Mouse (Mus musculus) limb, embryonic 11.5 days (tissue): ENCODE data around the gene Selenos. TPM values are rescaled to one million over a fixed set of nuclear protein-coding genes. Genes with fewer than 3 reads are reported as not detected.
A peak's percentile ranks its signal among the peaks of the same experiment; 100 is the strongest.

ENCODE experiments used
- ATAC-seq: fragments of 200-750 bp; cut with Nextera tagmentation; 2 replicates; pipeline ENCODE4 v1.8.0; 2017; ENCODE audit warnings: low read depth; ENCODE audit not compliant: insufficient number of reproducible peaks, low FRiP score, low TSS enrichment
- DNase-seq: peaks from one replicate; pipeline ENCODE4 v3.0.0-alpha.2; 2015; ENCODE audit warnings: low spot score
- H3K27ac ChIP-seq: fragments of 300-500 bp; sonication (generic); replicated peaks from 2 replicates; pipeline ENCODE4 v1.5.1; 2014; ENCODE audit warnings: low read depth, mild to moderate bottlenecking, low read length
- H3K27me3 ChIP-seq: fragments of 300-500 bp; sonication (generic); 2 replicates; pipeline ENCODE4 v1.6.1; 2014; ENCODE audit warnings: mild to moderate bottlenecking, low read length, mixed read lengths; ENCODE audit not compliant: control insufficient read depth, insufficient read depth
- H3K36me3 ChIP-seq: fragments of 300-500 bp; sonication (generic); 2 replicates; pipeline ENCODE4 v1.6.1; 2014; ENCODE audit warnings: mild to moderate bottlenecking, low read length, moderate library complexity, mixed read lengths; ENCODE audit not compliant: control insufficient read depth, insufficient read depth
- H3K4me1 ChIP-seq: fragments of 300-500 bp; sonication (generic); 2 replicates; pipeline ENCODE4 v1.6.1; 2014; ENCODE audit warnings: low read length, mixed read lengths; ENCODE audit not compliant: control insufficient read depth, insufficient read depth
- H3K4me2 ChIP-seq: fragments of 300-500 bp; sonication (generic); 2 replicates; pipeline ENCODE4 v1.6.1; 2014; ENCODE audit warnings: low read depth, mild to moderate bottlenecking, moderate library complexity; ENCODE audit not compliant: severe bottlenecking
- H3K4me3 ChIP-seq: fragments of 300-500 bp; sonication (generic); 2 replicates; pipeline ENCODE4 v1.5.1; 2014; ENCODE audit warnings: low read depth, low read length
- H3K9ac ChIP-seq: fragments of 300-500 bp; sonication (generic); 2 replicates; pipeline ENCODE4 v1.6.1; 2014; ENCODE audit warnings: mild to moderate bottlenecking, low read length
- H3K9me3 ChIP-seq: fragments of 300-500 bp; sonication (generic); 2 replicates; pipeline ENCODE4 v1.6.1; 2016; ENCODE audit warnings: low read length; ENCODE audit not compliant: control insufficient read depth
- WGBS: fragments of 180-500 bp; shearing (Covaris S2); extraction: QIAGEN DNeasy Blood & Tissue Kit; methylation state at CpG from one replicate; pipeline ENCODE4 v1.1.7; 2014; 5-methylcytosine and 5-hydroxymethylcytosine counted together
- polyA plus RNA-seq: library from polyadenylated mRNA; unstranded; fragments of >200 nt; fragmentation: Nextera tagmentation; extraction: Ambion mirVana; gene quantifications from 2 replicates; pipeline ENCODE4 v1.2.1, GENCODE M21; 2014

Selenos gene
- 87.7 and 89.7 TPM in 2 replicates for polyA plus RNA-seq

DNA sequence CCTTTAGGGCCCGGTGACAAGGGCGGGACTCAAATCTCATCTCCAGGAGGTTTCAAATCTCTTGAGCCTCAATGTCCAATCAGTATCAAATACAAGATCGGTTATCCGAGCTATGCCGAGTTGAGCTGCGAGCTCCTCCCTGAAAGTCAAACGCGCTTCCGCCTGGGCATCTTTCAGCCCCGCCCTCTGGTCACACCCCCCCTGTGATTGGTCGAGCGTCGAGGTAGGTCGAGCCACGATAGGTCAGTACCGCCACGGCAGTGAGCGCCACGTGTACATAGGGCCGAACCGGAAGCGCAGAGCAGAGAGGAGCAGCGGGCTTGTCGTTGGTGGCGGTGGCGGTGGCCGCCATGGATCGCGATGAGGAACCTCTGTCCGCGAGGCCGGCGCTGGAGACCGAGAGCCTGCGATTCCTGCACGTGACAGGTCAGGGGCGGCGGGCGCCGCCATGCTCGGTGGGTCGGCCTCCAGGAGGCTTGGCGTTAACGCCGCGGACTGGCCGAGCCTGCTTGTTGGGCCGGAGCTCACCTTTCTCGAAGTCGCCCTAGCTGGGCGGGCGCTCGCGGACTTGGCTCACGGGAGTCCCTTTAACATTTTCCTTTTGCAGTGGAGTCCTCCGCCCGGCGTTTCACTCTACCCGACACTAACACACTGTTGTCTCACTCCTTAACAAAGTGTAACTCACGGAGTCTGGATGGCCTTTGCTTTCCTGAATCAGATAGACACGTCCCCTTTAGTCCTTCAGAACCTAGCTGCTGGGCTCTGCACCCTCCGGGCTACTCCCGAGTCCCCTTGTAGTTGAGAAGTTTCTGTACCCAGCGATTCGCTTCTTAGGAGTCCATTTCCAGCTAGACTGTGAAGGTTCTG, at the start of gene Selenos:
Gene Selenos, plus strand, starts transcription at position 286 of the 867 bp plus-strand sequence.
- Histone ChIP-seq H3K27ac (no peak within 1 kb of the TSS), H3K9ac (peak within 1 kb of the TSS; percentile 59), H3K9me3 (no peaks in the 10 kb centered on the region), H3K4me3 (peak within 1 kb of the TSS; percentile 57), H3K27me3 (no peaks in the 10 kb centered on the region), H3K4me1 (peaks cover 6% of the 10 kb centered on the region), H3K4me2 (peak within 1 kb of the TSS; percentile 57), H3K36me3 (peaks cover 15% of the 10 kb centered on the region)
- DNase-seq: peak; percentile 95
- under 1% methylated on average over 65 of the region's 65 CpGs for WGBS
- peak; percentile 100 for ATAC-seq

DNA sequence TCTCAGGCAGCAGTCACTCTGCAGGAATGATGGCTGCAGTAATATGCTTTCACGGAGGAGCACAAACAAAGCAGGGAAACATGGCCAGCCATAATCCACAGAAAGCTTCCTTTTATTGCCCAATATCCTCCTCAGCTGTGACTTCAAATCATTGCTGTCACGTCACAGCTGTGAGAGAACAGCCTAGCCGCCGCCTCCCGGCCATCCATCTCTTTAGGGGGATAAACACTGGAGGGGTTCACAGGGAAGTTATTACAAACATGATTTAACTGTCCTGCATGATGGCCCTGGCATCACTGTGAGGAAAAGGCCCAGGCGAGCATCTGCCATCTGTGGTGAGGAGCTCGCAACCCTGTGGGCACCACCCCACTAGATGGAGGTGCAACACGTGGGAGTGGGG, 42.6 kb upstream of the Selenos start:
- H3K4me3 ChIP-seq: no peak overlapping the region
- H3K4me2 ChIP-seq: no peak overlapping the region
- H3K36me3 ChIP-seq: no peaks in the 10 kb centered on the region
- 57% methylated on average over 8 of the region's 8 CpGs for WGBS
- ATAC-seq (no peak), DNase-seq (no peak)
- peaks cover 39% of the 10 kb centered on the region for H3K4me1 ChIP-seq
- no peak overlapping the region for H3K27ac ChIP-seq
- 0 out of 2 replicates have a peak overlapping the region, but pooled peaks have one; percentile 7 for H3K9ac ChIP-seq
- H3K9me3 ChIP-seq: no peaks in the 10 kb centered on the region
- H3K27me3 ChIP-seq: no peaks in the 10 kb centered on the region

DNA sequence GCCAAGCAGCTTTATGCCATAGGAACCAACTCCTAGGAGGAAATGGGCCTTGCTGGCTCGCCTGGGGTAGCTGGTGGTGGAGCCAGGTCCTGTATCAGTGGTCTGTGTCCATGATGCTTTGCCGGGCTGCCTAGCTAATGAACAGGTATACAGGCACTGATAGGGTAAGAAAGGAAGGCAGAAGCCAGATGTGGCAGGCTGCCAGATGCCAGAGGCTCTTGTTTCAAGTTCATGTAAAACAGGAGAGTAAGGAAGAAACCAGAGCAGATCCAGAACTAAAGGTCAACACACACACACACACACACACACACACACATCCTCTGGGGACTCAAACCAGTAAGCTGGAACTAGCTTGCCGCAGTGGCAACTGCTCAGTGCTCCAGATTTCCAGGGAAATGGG, 41.2 kb upstream of the Selenos start:
- whole genome bisulfite sequencing: 39% methylated on average over 3 of the region's 3 CpGs
- Histone ChIP-seq H3K27me3 (no peaks in the 10 kb centered on the region), H3K27ac (no peak overlapping the region), H3K9ac (no peak overlapping the region), H3K4me3 (no peak overlapping the region), H3K4me2 (no peak overlapping the region), H3K9me3 (no peaks in the 10 kb centered on the region), H3K4me1 (peaks cover 41% of the 10 kb centered on the region), H3K36me3 (no peaks in the 10 kb centered on the region)
- ATAC-seq: 0 out of 2 replicates have a peak, but pooled peaks have one; percentile 26
- peak; percentile 56 for DNase-seq

DNA sequence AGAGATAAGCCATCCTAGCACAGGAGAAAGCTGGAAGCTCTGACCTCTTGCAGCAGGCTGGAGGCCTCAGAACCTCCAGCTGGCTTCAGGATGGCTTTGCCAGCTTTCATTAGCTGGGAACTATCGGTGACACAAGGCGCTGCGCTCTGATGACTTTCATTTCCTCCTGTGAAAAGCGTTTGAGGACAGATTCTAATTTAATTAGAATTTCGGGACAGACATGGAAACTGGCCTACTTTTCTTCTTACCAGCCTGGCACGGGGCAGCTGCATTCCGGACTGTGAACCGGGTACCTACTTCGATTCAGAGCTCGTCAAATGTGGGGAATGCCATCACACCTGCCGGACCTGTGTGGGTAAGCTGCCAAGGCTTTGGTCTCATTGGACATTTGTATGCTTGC, 40.7 kb upstream of the Selenos start:
- no peak overlapping the region for H3K4me3 ChIP-seq
- H3K4me1 ChIP-seq: peaks cover 46% of the 10 kb centered on the region
- H3K27ac ChIP-seq: peak overlapping the region; percentile 78; the same call in 1 of the 2 replicates
- no peaks in the 10 kb centered on the region for H3K9me3 ChIP-seq
- 45% methylated on average over 11 of the region's 11 CpGs for WGBS
- no peak overlapping the region for H3K4me2 ChIP-seq
- no peak for ATAC-seq
- peak; percentile 38 for DNase-seq
- no peaks in the 10 kb centered on the region for H3K36me3 ChIP-seq
- no peaks in the 10 kb centered on the region for H3K27me3 ChIP-seq
- H3K9ac ChIP-seq: no peak overlapping the region

DNA sequence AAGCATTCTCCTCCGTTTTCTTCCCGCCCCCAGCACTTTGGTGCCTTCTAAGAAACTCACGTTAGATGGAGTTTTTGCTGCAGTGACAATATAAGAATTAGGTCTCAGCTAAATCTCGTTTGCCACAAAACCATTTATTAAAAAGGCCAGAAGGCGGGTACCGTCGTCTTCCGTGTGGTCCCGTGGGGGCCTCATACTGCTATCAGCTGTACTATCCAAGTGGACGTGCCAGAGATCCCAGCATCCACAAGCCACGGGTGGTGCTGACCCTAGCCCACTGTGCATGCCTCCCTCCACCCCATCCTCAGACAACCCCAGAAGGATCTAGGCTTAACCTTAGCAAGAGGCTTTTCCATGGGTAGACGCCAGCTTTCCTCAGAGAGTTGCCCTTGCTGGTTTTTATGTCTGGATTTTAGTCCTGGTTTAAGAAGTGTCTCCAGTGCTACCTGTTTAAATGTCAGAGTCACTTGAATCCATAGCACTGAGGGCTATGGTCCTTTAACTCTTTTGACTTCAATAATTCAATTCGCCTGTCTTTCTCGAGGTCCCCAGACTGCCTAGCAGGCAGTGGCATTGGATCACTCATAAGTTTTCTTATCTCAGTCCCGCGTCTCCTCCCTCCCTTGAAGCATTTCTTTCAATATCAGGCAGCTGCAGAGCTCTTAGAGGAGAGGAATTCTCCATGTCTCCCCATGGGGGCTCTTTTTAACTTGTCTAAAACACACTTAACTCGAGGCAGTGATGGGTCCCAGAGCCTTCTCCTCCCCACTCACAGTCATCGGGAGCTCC, 39.2 kb upstream of the Selenos start:
- 73% methylated on average over 18 of the region's 18 CpGs for WGBS
- no peaks in the 10 kb centered on the region for H3K36me3 ChIP-seq
- no peaks in the 10 kb centered on the region for H3K9me3 ChIP-seq
- ATAC-seq (no peak), DNase-seq (no peak)
- H3K4me3 ChIP-seq: no peak overlapping the region
- peak overlapping the region; percentile 26 for H3K4me2 ChIP-seq
- peak overlapping the region; percentile 78; the same call in 1 of the 2 replicates for H3K27ac ChIP-seq
- H3K9ac ChIP-seq: no peak overlapping the region
- peaks cover 55% of the 10 kb centered on the region for H3K4me1 ChIP-seq
- H3K27me3 ChIP-seq: no peaks in the 10 kb centered on the region

DNA sequence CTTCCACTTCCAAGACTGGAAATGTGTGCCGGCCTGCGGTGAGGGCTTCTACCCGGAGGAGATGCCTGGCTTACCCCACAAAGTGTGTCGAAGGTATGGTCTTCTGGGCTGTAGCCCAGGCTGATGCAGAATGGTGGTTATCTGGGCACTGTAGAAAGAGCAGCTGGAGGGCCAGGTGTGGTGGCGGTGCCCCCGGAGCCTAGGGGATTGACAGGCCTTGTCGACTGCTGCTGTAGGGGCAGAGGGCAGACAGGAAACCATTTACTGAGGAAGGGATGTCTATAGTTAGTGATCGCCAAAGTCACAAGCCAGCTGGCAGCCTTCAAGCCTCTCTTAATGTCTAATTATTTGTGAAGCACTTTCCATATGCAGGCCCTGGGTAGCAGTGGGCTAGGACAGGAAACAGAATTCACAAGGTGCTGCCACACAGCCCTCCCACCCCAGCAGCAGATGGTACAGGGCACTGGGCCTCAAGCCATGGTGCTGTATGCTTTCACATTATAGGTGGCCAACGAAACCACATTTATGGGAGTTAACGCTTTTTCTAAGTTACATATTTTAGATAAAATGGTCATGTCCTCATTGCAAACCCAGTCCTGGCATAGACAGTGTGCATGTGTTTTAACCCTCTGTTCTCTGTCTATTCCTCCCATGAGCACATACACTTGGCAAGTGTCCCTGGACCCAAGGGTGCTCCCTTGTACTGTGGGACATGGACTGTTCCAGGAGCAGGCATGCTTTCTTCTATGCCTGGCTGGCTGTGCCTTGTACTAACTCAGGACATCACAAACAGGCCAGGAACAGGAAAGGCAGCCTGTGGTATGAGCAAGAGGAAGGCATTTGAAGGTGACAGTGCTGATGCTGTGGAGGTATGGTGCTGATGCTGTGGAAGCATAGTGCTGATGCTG, 35.6 kb upstream of the Selenos start, which contains the start of gene Gm45213:
Gene Gm45213, plus strand, starts transcription at position 51 of the 908 bp plus-strand sequence.
- Histone ChIP-seq H3K27me3 (no peaks in the 10 kb centered on the region), H3K27ac (no peak within 1 kb of the TSS), H3K4me2 (no peak within 1 kb of the TSS), H3K9ac (no peak within 1 kb of the TSS), H3K9me3 (no peaks in the 10 kb centered on the region), H3K4me1 (peaks cover 71% of the 10 kb centered on the region), H3K36me3 (no peaks in the 10 kb centered on the region), H3K4me3 (no peak within 1 kb of the TSS)
- no peak for DNase-seq
- WGBS: 58% methylated on average over 10 of the region's 10 CpGs
- no peak for ATAC-seq

DNA sequence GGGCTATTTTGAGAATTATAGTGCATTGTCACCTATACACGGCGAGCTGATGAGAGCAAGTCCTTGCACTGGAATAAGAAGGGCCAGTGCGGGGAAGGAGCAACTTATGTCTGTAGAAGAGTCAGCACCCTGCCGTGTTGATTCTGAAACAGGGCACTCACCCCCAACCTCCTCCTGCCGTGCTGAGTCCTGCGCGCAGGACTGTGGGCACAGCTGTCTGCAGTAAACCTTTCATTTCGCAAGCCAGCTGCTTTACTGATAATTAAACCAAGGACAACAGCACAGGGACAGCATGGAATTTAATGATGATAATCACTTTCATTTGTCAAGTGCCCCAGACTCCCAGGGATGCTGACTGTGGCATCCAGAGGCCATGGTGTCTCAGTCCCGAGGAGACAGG, 34.8 kb upstream of the Selenos start:
- DNase-seq: no peak
- no peaks in the 10 kb centered on the region for H3K36me3 ChIP-seq
- no peaks in the 10 kb centered on the region for H3K27me3 ChIP-seq
- no peak overlapping the region; the same call in 1 of the 2 replicates for H3K9ac ChIP-seq
- WGBS: 17% methylated on average over 9 of the region's 9 CpGs
- 0 out of 2 replicates have a peak overlapping the region, but pooled peaks have one; percentile 12 for H3K27ac ChIP-seq
- H3K9me3 ChIP-seq: no peaks in the 10 kb centered on the region
- H3K4me2 ChIP-seq: no peak overlapping the region
- no peak overlapping the region for H3K4me3 ChIP-seq
- peaks cover 63% of the 10 kb centered on the region for H3K4me1 ChIP-seq
- no peak for ATAC-seq
